Mouse (Mus musculus) bone marrow macrophage, adult 2 months (primary cell): Measurements from ENCODE around the gene Teddm1a.

Experiments
- CTCF ChIP-seq: IDR thresholded peaks from 2 replicates; pipeline ENCODE4 v1.5.1; 2012; ENCODE audit warnings: low read depth, mild to moderate bottlenecking, low read length, moderate library complexity
- POLR2A ChIP-seq: IDR thresholded peaks from 2 replicates; pipeline ENCODE4 v1.6.1; 2012; ENCODE audit warnings: mild to moderate bottlenecking, low read depth, low read length, borderline replicate concordance

DNA sequence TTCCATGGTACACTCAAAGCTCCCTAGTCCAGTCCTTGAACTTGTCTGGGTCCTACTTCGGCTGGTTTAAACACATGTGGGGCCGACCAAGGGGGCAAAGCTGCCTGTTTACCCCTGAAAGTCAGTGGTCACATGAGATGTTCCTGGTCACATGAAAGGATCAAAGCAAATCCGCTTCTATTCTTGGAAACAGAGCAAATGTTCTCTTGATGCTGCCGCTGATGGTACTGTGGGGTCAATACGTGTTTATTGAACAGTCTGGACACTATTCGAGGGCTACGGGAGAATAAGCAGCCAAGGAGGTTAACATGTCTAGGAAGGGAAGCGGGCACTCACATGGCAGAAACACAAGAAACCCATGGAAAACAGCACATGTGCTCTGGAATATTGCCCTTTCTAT, 5.7 kb downstream of the Teddm1a start:
- TF ChIP-seq POLR2A (no peak), CTCF (no peak)
